Mouse (Mus musculus) kidney, adult 8-10 months (tissue): ENCODE data around the gene Lyl1.

Experiments
- DNase-seq, 2 experiments: peaks; one replicate each; pipeline ENCODE4 v3.0.0; 2022

Lyl1 gene

GRCm38 (mm10) chr8:84703466-84704249 lies 2.4 kb downstream of the Lyl1 start:
- DNase-seq, result no peak

- peak in 1 of 2 experiments; percentile 68 for DNase-seq
These were observed 3.1 kb downstream of the Lyl1 start for GRCm38 (mm10) chr8:84704356-84704755.

GRCm38 (mm10) chr8:84704867-84705831 lies 3.9 kb downstream of the Lyl1 start:
- no peak for DNase-seq

GRCm38 (mm10) chr8:84705960-84706359 lies 4.7 kb downstream of the Lyl1 start:
- no peak for DNase-seq

- DNase-seq, result peak in 1 of 2 experiments; percentile 6
These were observed 5.5 kb downstream of the Lyl1 start for GRCm38 (mm10) chr8:84706610-84707266.

GRCm38 (mm10) chr8:84707267-84707883 lies 6.1 kb downstream of the Lyl1 start:
- peak in 1 of 2 experiments; percentile 15 for DNase-seq

GRCm38 (mm10) chr8:84708071-84708541 lies 6.8 kb downstream of the Lyl1 start:
- no peak for DNase-seq

GRCm38 (mm10) chr8:84708774-84709475 lies 7.7 kb downstream of the Lyl1 start:
- peak; percentile 76 to 89 for DNase-seq

- no peak for DNase-seq
These were observed 8.7 kb downstream of the Lyl1 start for GRCm38 (mm10) chr8:84709931-84710330.

- no peak for DNase-seq
These were observed 10.1 kb downstream of the Lyl1 start for GRCm38 (mm10) chr8:84711312-84711711.

GRCm38 (mm10) chr8:84711933-84712758 lies 10.9 kb downstream of the Lyl1 start:
- no peak for DNase-seq

GRCm38 (mm10) chr8:84712759-84713120 lies 11.5 kb downstream of the Lyl1 start:
- DNase-seq, result no peak

- no peak for DNase-seq
These were observed 12.1 kb downstream of the Lyl1 start for GRCm38 (mm10) chr8:84713381-84713780.

- no peak for DNase-seq
These were observed 12.9 kb downstream of the Lyl1 start for GRCm38 (mm10) chr8:84714161-84714560.

GRCm38 (mm10) chr8:84715893-84716468 lies 14.7 kb downstream of the Lyl1 start:
- no peak for DNase-seq

- no peak for DNase-seq
These were observed 15.5 kb downstream of the Lyl1 start for GRCm38 (mm10) chr8:84716790-84717189.

GRCm38 (mm10) chr8:84718476-84718875 lies 17.2 kb downstream of the Lyl1 start:
- no peak for DNase-seq

- no peak for DNase-seq
These were observed 17.9 kb downstream of the Lyl1 start for GRCm38 (mm10) chr8:84718959-84719690.

GRCm38 (mm10) chr8:84722530-84722849 lies 21.2 kb downstream of the Lyl1 start:
- no peak for DNase-seq
